Mouse (Mus musculus): ENCODE data around the gene Itprip.
A peak's percentile ranks its signal among the peaks of the same experiment; 100 is the strongest.

Gene Itprip

DNA sequence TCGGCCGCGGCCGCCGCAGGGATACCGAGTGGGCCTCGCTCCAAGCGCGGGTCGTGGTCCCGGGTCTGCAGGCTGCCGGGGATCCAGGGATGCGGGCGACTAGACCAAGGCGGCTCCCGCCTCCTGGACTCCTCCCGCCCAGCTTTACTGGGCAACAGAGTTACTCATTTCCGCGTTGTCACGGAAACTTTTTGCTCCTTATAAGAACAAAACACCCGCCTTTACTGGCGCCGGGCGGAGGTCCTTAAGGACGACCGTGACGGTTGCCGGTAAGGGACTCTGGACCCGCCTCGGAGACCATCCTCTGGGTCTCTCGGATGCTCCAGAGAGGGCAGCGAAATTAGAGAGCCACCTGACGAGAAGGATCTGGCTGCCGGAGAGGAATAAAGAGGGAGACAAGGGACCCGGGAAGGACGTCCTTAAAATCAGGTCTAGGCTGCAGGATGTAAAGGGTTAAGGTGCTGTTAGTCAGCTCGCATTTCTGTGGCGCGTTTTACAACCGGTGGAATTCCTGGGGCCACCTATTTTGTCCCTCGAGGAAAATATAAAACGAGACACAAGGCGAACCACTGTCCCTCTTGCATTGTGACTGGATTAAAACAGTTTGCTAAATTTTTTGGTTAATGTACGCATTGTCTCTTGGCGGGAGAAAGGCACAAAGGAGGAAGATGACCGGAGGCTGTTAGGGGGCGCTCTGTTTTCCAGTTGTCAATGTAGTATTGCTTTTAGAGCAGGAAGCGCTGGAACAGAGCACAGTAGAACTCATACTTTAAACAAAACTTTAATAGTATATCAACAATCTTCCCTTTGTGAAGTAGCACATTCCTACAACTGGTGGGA lies at the start of gene Itprip, which contains the start of gene Cfap43:
Gene Itprip, minus strand, starts transcription at position 174 of the 840 bp plus-strand sequence.
Gene Cfap43, minus strand, starts transcription at position 162 of the 840 bp plus-strand sequence.
- ATAC-seq (ENCODE audit: insufficient number of reproducible peaks, low FRiP score, low TSS enrichment), result peak; percentile 36; the same call in 1 of the 2 replicates

DNA sequence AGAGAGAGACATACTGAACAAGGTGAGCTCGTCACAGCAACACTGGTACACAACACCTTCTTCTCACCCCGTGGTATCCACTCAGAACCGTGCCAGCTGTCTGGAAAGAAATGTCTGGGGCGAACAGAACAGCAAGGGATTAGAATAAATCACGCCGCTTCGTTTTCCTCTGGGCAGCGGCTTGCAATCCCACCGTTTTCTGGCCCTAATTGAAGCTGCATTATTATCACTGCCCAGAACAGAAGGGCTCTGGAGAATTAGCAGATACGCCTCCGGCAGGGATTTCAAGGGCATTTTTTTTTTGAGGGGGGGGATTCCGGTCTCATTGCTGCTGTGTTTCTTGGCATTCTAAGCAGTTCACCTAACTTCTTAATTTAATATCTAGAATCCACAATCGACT lies 39.1 kb upstream of the Itprip start:
- ATAC-seq (ENCODE audit: insufficient number of reproducible peaks, low FRiP score, low TSS enrichment), result no peak

DNA sequence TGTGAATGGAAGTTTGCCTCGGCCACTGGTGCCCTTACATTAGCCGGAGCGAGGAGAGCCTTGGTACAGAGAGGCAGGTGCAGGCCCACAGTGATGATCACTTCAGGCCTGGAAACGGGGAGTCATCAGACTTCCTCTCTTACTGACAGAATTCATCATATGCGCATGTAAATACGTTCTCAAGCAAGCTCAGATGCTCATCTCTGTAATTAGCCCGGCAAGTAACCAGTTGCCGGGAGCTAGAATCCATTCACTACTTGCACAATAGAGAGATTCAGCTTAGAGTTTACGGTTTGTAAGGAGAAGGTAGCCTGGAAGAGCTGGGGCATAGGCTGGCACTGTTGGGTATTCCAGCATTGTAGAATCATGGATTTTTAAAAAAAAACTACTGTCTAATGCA lies 34.1 kb upstream of the Itprip start:
- no peak for ATAC-seq (ENCODE audit: insufficient number of reproducible peaks, low FRiP score, low TSS enrichment)

DNA sequence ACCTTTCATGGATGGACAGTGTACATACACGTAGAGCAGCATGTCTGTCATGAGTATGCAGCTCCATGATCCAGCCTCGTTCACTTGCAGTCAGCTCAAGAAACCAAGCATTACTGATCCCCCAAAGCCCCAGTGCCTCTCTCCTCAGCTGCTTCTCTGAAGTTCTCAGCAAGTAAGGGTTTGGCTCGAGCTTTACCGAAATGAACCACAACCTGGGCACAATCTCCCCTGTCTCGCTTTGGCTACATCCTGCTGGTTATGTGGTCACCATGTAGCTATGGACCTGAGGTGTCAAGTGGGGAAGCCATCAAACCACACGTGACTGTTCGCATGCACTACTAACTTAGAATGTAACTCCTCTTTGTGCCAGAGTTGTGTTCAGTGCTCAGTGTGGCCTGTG lies 31.8 kb upstream of the Itprip start:
- no peak for ATAC-seq (ENCODE audit: insufficient number of reproducible peaks, low FRiP score, low TSS enrichment)

DNA sequence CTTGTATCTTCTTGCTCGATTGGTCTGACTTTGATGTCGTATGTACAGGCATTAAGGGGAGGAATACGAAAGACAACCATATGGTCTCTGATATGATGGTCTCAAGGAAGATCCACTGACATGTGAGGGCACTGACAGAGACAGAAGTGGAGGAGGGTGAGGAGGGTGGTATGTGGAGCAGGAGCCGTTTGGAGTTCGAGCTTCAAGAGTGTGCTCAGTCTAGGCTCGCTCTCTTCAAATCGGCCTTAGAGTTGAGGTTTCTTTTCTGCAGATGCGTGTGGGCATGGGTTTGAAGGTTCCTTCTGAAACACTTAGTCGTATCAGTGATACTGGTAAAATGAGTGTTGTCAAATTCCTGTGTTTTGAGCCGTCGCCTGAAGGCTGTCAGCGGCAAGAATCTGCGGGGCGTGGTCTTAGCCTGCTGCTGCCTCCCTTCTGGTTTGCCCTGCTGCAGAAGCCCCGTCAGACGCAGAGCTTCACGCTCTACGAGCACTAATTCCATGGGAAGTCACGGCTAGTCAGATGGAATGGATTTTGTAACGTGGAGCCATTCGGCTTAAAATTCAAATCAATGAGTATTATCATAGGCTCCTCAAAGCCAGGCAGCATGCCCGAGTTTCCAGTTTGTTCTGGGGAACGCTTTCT lies 27.8 kb upstream of the Itprip start:
- no peak for ATAC-seq (ENCODE audit: insufficient number of reproducible peaks, low FRiP score, low TSS enrichment)

DNA sequence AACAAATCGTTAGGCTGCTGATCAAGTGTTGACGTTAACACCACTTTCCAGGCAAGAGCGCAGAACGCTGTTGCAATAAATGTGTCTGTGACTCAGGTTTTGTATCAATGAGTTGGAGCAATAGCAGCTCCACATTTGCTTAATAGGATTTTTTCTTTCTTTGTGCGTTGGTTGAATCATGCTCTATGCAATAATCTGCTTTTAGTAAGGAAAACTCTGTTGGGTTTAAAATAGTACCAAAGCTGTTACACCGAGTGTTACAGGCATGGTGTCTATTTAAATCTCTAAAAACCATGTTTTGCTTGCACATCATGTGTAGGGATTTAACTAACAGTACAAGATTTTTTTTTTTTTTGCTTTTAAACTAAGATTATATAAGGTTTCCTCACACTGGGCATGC lies 20.3 kb upstream of the Itprip start:
- ATAC-seq (ENCODE audit: insufficient number of reproducible peaks, low FRiP score, low TSS enrichment), result no peak

DNA sequence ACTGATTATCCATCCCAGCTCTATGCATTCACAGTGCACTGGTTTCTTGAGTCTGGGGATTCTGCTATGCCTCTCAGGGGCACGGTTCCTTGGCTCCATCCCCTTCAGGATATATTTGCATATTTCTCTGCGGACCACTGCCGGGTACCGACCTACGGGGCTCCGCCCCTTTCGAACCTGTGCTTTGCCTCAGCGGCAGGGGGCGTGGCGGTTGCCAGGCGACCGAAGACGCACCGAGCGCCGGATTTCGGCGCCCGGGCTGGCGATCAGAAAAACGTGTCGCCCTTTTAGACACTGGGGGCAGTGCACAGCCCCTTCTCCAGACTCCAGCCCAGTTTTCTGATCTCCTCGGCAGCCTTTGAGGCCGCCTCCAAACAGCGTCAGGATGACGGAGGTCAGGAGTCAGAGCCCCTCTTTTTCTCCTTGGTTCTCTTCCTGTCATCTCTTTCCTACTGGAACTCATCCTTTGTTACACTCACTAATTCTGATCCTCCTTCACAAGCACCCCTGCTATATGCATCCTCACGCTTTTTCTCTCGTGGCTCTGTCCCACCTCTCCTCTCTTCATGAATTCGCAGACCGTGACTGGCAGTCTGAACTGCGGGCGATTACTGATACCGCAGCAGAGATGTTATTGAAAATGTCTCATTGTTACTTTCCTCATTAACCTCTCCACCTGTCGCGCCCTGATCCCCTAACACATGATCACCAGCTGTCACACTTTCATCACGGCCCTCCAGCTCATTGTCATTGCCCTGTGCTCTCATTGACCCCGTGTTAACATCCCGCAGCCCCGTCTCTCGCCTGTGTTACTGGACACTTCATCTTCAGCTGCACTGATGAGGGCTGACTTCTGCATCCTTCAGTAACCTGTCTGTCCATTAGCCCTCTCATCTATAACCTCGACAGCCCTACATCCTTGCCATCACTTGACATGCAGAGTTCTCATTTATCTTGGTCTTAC lies 18.6 kb upstream of the Itprip start, which contains the start of gene Cfap58:
Gene Cfap58, plus strand, starts transcription at position 233 of the 964 bp plus-strand sequence.
- ATAC-seq (ENCODE audit: insufficient number of reproducible peaks, low FRiP score, low TSS enrichment), result no peak

DNA sequence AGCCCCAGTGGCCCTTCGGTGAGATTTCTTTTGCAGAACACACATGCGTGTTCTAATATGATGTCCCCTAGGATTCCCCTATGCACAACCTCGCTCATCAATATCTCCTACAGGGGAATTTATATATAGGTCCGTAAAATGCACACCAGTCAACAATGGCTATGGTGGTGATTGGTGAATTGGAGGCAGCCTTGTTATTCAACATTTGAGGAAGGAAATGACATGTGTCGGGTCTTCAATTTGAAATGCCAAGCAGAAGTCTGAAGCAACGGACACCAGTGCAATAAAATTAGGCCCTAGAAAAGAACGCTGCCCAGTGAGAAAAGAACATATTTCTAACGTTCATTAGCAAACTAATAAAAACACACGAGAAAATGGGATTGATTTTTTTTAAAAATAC lies 17.8 kb upstream of the Itprip start:
- no peak for ATAC-seq (ENCODE audit: insufficient number of reproducible peaks, low FRiP score, low TSS enrichment)

DNA sequence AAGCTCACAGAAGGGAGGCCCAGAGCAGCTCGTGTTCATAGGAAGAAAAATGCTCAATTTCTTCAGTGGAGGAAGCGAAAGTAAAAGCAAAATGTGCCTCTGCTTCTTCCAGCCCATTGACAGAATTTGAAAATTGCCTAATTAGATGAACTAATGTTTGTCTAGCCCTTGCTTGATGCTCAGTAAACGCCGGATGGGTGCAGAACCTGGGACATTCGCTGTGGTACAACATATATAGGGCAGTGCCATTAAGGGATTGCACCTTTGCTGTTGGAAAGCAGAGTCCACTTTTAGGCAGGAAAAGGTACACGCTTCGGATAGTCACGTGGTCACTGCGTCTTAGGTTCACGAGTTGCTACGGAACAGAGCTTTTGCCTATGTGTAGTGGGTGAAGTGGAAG lies 17.4 kb upstream of the Itprip start:
- ATAC-seq (ENCODE audit: insufficient number of reproducible peaks, low FRiP score, low TSS enrichment), result no peak

DNA sequence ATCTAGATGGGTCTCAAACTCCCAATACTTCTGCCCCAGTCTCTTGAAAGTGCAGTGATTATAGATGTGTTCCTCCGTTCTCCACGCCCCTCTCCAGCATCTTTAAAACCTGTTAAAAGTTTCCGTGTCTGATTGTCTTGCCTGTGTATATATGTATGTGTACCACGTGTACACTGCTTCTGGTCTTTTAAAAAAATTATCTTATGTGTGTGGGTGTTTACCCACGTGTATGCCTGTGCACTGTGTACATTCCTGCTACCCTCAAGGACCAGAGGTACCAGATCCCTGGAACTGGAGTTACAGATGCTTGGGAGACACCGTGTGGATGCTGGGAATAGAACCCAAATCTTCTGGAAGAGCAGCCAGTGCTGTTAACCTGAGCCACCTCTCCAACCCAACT lies 16.4 kb upstream of the Itprip start:
- no peak for ATAC-seq (ENCODE audit: insufficient number of reproducible peaks, low FRiP score, low TSS enrichment)

DNA sequence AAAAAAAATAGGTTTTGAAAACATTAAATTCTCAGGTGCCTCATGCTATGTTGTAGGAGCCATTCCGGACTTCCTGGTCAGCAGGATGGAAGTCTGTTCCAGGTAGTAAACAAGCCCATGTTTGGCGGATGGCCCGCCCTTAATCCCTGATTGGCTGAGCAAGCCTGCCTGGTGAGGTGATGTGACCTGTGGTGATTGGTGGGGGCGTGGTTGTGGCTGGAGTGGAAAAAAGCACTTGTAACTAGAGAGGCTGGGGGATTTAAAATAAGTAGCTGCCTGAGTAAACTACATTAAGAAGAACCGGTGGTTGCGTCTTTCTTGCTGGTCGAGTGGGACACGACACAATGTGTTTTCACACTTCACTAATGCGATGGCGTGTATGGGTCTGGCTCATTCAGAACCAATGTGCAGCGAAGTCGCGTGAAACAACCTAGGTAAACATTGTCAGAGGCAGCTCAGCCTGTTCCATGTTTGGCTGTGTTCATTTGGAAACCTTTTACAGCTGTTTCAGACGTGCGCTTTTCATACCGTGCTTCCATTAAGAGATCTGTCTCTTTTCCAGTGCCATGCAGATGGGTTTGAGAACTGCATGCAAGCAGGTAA lies 15.6 kb upstream of the Itprip start:
- no peak for ATAC-seq (ENCODE audit: insufficient number of reproducible peaks, low FRiP score, low TSS enrichment)

DNA sequence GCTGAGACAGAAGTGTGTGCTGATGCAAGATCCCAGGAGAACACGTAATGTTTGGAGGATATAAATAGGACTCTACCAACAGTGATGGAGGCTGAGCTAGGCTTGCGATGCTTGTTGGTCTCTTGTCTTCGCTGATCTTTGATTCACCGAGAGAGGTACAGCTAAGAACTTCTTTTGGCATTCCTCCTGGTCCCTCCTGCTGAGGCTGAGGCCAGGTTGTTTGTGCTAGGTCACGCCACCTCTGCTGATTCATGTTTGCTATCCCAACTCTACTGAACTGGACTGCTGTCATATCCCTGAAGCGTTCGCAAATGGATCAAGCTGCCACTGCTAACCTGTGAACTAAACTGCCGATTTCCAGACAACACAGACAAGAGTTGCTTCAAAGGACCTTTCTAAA lies 15.0 kb upstream of the Itprip start:
- no peak for ATAC-seq (ENCODE audit: insufficient number of reproducible peaks, low FRiP score, low TSS enrichment)

DNA sequence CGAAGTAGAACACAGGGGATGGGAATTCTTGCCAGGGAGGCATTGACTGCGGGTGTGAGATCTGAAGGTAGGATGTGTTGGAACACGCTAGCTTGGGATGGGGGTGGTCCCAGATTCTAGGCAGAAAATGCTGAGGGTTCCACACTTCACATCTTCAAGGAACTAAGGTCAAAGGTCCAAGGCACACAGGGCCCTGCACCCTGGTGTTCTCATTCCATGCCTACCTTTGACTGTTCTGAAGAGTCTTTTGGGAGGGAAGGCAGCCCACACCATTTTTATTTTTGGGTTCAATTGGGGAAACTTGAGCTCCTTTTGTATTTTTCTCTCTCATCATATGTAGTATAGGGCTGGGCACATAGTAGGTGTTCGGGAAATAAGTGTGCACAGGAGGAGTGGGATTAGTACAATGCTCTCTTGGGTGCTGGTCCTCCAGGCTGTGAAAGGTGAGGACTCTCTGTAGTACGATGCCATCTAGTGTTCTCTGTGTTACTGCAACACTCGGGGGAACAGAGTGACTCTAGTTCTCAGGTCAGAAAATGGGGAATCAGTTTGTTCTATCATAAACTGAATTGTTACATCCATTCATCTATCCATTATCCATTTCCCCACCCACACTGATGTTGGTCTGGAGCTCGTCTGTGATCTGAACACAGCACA lies 13.0 kb upstream of the Itprip start:
- ATAC-seq (ENCODE audit: insufficient number of reproducible peaks, low FRiP score, low TSS enrichment), result peak; percentile 58; the same call in 1 of the 2 replicates

DNA sequence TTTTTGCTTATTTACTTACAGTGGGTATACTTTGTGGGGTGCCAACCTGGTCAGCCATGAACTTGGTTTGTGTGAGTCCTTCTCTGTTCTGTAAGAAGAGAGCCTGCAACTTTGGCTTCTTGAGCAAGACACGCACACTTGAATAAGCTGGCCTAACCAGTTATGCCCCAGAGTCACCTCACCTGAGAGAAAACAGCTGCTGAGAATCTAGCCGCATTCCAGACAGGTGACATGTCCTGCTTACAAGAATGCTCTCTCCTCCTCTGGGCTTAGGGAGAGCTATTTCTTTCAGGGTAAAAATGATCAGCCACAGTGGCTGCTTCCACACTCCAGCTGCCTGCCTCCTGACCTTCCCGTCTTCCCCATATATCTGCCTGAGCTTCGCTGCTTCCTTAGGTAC lies 9.9 kb upstream of the Itprip start:
- ATAC-seq (ENCODE audit: insufficient number of reproducible peaks, low FRiP score, low TSS enrichment), result no peak

DNA sequence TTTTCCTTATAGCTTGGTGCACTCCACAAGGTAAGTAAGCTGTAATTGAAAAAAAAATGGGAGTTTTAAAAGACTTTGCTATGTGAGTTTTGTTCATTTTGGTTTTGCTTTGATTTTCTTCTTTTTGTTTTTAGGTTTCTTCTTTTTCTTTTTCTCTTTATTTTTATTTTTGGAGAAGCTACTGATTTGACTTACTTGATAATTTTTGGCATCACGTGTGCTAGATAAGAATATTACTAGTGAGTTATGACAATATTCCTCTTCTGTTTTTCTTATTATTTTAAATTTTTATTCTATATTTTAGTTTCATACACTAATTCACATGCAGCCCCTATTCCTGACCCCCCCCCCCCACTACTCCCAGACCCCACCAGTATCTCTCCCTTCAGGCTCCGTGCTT lies 7.9 kb upstream of the Itprip start:
- no peak for ATAC-seq (ENCODE audit: insufficient number of reproducible peaks, low FRiP score, low TSS enrichment)

DNA sequence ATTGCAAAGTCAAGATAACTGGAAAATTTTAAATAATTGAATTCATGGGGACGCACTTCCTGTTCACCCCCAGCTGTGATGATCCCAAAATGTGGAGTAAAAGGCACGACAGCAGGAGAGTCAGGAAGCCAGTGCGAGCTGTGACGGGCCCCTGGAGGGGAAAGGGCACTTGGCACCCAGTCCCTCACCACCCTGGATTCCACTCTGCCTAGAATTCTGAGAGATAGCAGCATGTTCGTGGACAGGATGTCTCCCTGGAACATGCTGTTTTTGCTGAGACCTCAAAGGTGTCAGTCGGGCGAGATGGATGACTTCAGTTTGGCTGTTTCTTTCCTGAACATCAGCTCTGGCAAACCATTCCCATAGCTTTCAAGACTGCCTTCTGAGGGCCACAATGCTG lies 6.7 kb upstream of the Itprip start:
- no peak for ATAC-seq (ENCODE audit: insufficient number of reproducible peaks, low FRiP score, low TSS enrichment)

DNA sequence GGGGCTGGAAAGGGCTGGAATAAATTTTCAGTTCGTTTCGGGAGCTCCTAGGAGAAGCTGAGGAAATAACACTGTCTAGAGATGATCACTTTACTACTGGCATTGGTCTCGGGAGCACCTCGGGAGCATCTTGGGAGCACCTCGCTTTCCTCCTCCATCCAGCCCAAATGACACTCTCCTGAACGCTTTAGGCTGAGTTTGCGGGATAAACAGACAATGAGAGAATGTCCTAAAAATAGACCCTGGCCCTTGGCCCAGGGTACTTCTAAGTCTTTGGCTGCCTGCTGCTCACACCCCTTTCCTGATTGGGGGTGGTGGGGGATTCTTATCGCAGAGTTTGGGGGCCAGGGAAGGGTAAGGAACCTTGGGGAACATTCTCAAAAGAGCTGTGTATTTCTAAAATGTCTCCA lies 872 bp upstream of the Itprip start:
- no peak for ATAC-seq (ENCODE audit: insufficient number of reproducible peaks, low FRiP score, low TSS enrichment)

DNA sequence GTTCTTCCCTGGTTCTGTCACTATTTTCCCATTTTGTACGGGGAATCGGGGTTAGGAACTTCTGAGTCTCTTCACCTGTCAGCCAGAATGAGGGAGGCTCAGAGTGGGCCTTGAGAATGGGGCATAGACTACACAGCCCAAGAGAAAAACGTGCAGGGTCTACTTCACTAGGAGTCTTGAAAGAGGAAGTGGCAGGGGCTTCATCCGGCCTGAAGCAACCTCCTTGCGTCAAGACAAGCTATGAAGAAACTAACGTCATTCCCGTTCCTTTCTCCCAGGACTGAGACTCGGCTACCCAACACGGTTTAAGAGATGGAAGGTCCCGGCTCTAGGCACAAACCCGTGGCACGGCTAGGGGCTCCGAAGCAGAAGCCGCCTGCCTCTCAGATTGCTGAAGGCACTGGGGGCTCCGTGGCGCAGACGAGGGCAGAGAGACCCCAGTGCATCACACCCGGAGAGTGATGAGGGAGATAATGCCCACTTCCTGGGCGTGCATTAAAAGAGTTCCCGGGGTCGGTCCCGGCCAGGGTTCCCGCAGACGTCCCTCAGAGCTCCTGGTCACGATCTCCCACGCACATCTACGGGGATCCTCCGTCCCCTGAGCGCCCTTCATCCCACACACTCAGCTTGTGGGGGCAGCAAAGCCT lies 521 bp downstream of the Itprip start:
- no peak for ATAC-seq (ENCODE audit: insufficient number of reproducible peaks, low FRiP score, low TSS enrichment)

DNA sequence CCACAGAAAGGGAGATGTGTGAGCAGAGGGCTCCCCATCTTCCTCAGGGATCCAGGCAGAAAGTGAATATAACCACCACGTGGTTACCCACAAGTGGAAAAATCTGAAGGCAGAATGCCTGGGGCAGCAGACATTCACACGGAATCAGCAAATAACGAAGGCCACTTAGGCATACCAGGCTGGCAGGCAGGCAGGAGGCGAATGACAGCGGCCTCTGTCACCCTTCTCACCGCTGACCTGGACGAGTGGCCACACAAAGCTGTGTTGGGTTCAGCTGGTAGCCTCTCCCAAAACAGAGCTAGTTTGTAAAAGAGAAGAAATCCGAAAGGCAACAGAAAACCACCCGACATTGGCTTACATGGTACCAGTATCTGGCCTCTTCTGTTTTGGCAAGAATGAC lies 1.1 kb downstream of the Itprip start:
- no peak for ATAC-seq (ENCODE audit: insufficient number of reproducible peaks, low FRiP score, low TSS enrichment)

All from cerebellum, adult (tissue).